Mouse (Mus musculus) frontal cortex, postnatal 10 days (tissue): ENCODE data around the gene Kcnk15.
A peak's percentile ranks its signal among the peaks of the same experiment; 100 is the strongest.

Source experiments
- DNase-seq, 2 experiments: peaks; one replicate each; pipeline ENCODE4 v3.0.0; 2022; ENCODE audit warnings: low spot score in 2 of 2, mixed read lengths in 1 of 2

The Kcnk15 gene

GRCm38 (mm10) chr2:163853461-163853901 is at the start of gene Kcnk15:
Kcnk15 (plus strand) TSS chr2:163853651.
- peak in 1 of 2 experiments; percentile 43 for DNase-seq

GRCm38 (mm10) chr2:163803838-163804237 is 49.6 kb upstream of the Kcnk15 start:
- no peak for DNase-seq

- no peak for DNase-seq
These were observed 44.3 kb upstream of the Kcnk15 start for GRCm38 (mm10) chr2:163809166-163809565.

- DNase-seq = no peak
These were observed 43.7 kb upstream of the Kcnk15 start for GRCm38 (mm10) chr2:163809704-163810103.

- no peak for DNase-seq
These were observed 40.4 kb upstream of the Kcnk15 start for GRCm38 (mm10) chr2:163813077-163813476.

GRCm38 (mm10) chr2:163814739-163815465 is 38.5 kb upstream of the Kcnk15 start:
- DNase-seq = no peak

GRCm38 (mm10) chr2:163820607-163821006 is 32.8 kb upstream of the Kcnk15 start, which contains the start of gene Ccn5:
Ccn5 (plus strand) TSS chr2:163820861.
- DNase-seq = no peak

- DNase-seq = peak in 1 of 2 experiments; percentile 22
These were observed 30.2 kb upstream of the Kcnk15 start for GRCm38 (mm10) chr2:163823248-163823647.

GRCm38 (mm10) chr2:163823771-163824170 is 29.7 kb upstream of the Kcnk15 start:
- no peak for DNase-seq

- DNase-seq = no peak
These were observed 27.6 kb upstream of the Kcnk15 start for GRCm38 (mm10) chr2:163825861-163826260.

GRCm38 (mm10) chr2:163826494-163826893 is 27.0 kb upstream of the Kcnk15 start:
- DNase-seq = no peak

- DNase-seq = no peak
These were observed 22.3 kb upstream of the Kcnk15 start for GRCm38 (mm10) chr2:163831163-163831562.

GRCm38 (mm10) chr2:163838043-163838442 is 15.4 kb upstream of the Kcnk15 start:
- DNase-seq = peak; percentile 56 to 77

GRCm38 (mm10) chr2:163839519-163839918 is 13.9 kb upstream of the Kcnk15 start:
- no peak for DNase-seq

- DNase-seq = no peak
These were observed 11.4 kb upstream of the Kcnk15 start for GRCm38 (mm10) chr2:163842043-163842442.

GRCm38 (mm10) chr2:163857233-163857632 is 3.8 kb downstream of the Kcnk15 start:
- DNase-seq = no peak

- peak in 1 of 2 experiments; percentile 55 for DNase-seq
These were observed 5.0 kb downstream of the Kcnk15 start for GRCm38 (mm10) chr2:163858254-163858947.

- DNase-seq = no peak
These were observed 11.9 kb downstream of the Kcnk15 start for GRCm38 (mm10) chr2:163865311-163865710.

- DNase-seq = no peak
These were observed 12.6 kb downstream of the Kcnk15 start for GRCm38 (mm10) chr2:163866061-163866460.

- no peak for DNase-seq
These were observed 16.3 kb downstream of the Kcnk15 start for GRCm38 (mm10) chr2:163869783-163870182.

- no peak for DNase-seq
These were observed 17.8 kb downstream of the Kcnk15 start for GRCm38 (mm10) chr2:163871266-163871665.

GRCm38 (mm10) chr2:163871906-163872305 is 18.5 kb downstream of the Kcnk15 start:
- DNase-seq = no peak

GRCm38 (mm10) chr2:163874877-163875276 is 21.4 kb downstream of the Kcnk15 start:
- DNase-seq = no peak
